Mouse (Mus musculus): ENCODE data around the gene Chsy1. TPM values are rescaled to one million over a fixed set of nuclear protein-coding genes. Genes with fewer than 3 reads are reported as not detected.

Gene Chsy1
- polyA plus RNA-seq, 1 experiment from 2014 or later, result 20.4 TPM

- Histone ChIP-seq H3K4me3 (ENCODE audit: low read depth, low read length) (no peak overlapping the region), H3K4me1 (ENCODE audit: control insufficient read depth, insufficient read depth, low read length) (peaks cover 4% of the 10 kb centered on the region; the same call in 1 of the 2 replicates), H3K27me3 (ENCODE audit: control insufficient read depth, insufficient read depth, low read length) (no peaks in the 10 kb centered on the region), H3K36me3 (ENCODE audit: control insufficient read depth, insufficient read depth, low read length) (no peaks in the 10 kb centered on the region), H3K4me2 (no peak overlapping the region), H3K27ac (ENCODE audit: low read depth, low read length) (no peak overlapping the region), H3K9ac (ENCODE audit: low read length) (no peak overlapping the region), H3K9me3 (ENCODE audit: control insufficient read depth, low read length) (no peaks in the 10 kb centered on the region)
- 83% methylated on average over 7 of the region's 7 CpGs for WGBS
- ATAC-seq (ENCODE audit: low FRiP score), result no peak
- no peak for DNase-seq (ENCODE audit: low spot score, missing footprints)
These were observed 107.7 kb downstream of the Chsy1 start for GRCm38 (mm10) chr7:66217011-66217410.

GRCm38 (mm10) chr7:66217531-66218094 is 108.3 kb downstream of the Chsy1 start:
- Histone ChIP-seq H3K9ac (ENCODE audit: low read length) (no peak overlapping the region), H3K36me3 (ENCODE audit: control insufficient read depth, insufficient read depth, low read length) (no peaks in the 10 kb centered on the region), H3K4me2 (no peak overlapping the region), H3K9me3 (ENCODE audit: control insufficient read depth, low read length) (no peaks in the 10 kb centered on the region), H3K4me1 (ENCODE audit: control insufficient read depth, insufficient read depth, low read length) (peaks cover 4% of the 10 kb centered on the region; the same call in 1 of the 2 replicates), H3K4me3 (ENCODE audit: low read depth, low read length) (no peak overlapping the region), H3K27ac (ENCODE audit: low read depth, low read length) (no peak overlapping the region), H3K27me3 (ENCODE audit: control insufficient read depth, insufficient read depth, low read length) (no peaks in the 10 kb centered on the region)
- ATAC-seq (ENCODE audit: low FRiP score) (no peak), DNase-seq (ENCODE audit: low spot score, missing footprints) (peak; percentile 72)
- 72% methylated on average over 7 of the region's 7 CpGs for WGBS

GRCm38 (mm10) chr7:66218193-66219014 is 109.1 kb downstream of the Chsy1 start:
- no peaks in the 10 kb centered on the region for H3K9me3 ChIP-seq (ENCODE audit: control insufficient read depth, low read length)
- H3K4me2 ChIP-seq, result no peak overlapping the region
- 36% methylated on average over 9 of the region's 9 CpGs for WGBS
- no peak overlapping the region for H3K4me3 ChIP-seq (ENCODE audit: low read depth, low read length)
- 0 out of 2 replicates have a peak overlapping the region, but pooled peaks have one; percentile 6 for H3K27ac ChIP-seq (ENCODE audit: low read depth, low read length)
- DNase-seq (ENCODE audit: low spot score, missing footprints), result peak; percentile 88
- no peaks in the 10 kb centered on the region for H3K36me3 ChIP-seq (ENCODE audit: control insufficient read depth, insufficient read depth, low read length)
- H3K4me1 ChIP-seq (ENCODE audit: control insufficient read depth, insufficient read depth, low read length), result peaks cover 7% of the 10 kb centered on the region
- H3K9ac ChIP-seq (ENCODE audit: low read length), result no peak overlapping the region
- no peak for ATAC-seq (ENCODE audit: low FRiP score)
- no peaks in the 10 kb centered on the region for H3K27me3 ChIP-seq (ENCODE audit: control insufficient read depth, insufficient read depth, low read length)

GRCm38 (mm10) chr7:66219028-66219793 is 109.9 kb downstream of the Chsy1 start:
- Histone ChIP-seq H3K4me2 (no peak overlapping the region), H3K9ac (ENCODE audit: low read length) (no peak overlapping the region), H3K4me3 (ENCODE audit: low read depth, low read length) (no peak overlapping the region), H3K27me3 (ENCODE audit: control insufficient read depth, insufficient read depth, low read length) (no peaks in the 10 kb centered on the region), H3K9me3 (ENCODE audit: control insufficient read depth, low read length) (no peaks in the 10 kb centered on the region), H3K4me1 (ENCODE audit: control insufficient read depth, insufficient read depth, low read length) (peaks cover 7% of the 10 kb centered on the region), H3K27ac (ENCODE audit: low read depth, low read length) (no peak overlapping the region), H3K36me3 (ENCODE audit: control insufficient read depth, insufficient read depth, low read length) (no peaks in the 10 kb centered on the region)
- ATAC-seq (ENCODE audit: low FRiP score) (no peak), DNase-seq (ENCODE audit: low spot score, missing footprints) (peak; percentile 8)
- WGBS, result 92% methylated on average over 4 of the region's 4 CpGs

- Histone ChIP-seq H3K9me3 (ENCODE audit: control insufficient read depth, low read length) (no peaks in the 10 kb centered on the region), H3K27me3 (ENCODE audit: control insufficient read depth, insufficient read depth, low read length) (no peaks in the 10 kb centered on the region), H3K4me3 (ENCODE audit: low read depth, low read length) (no peak overlapping the region), H3K4me1 (ENCODE audit: control insufficient read depth, insufficient read depth, low read length) (peaks cover 7% of the 10 kb centered on the region), H3K4me2 (no peak overlapping the region), H3K27ac (ENCODE audit: low read depth, low read length) (no peak overlapping the region), H3K36me3 (ENCODE audit: control insufficient read depth, insufficient read depth, low read length) (no peaks in the 10 kb centered on the region), H3K9ac (ENCODE audit: low read length) (no peak overlapping the region)
- ATAC-seq (ENCODE audit: low FRiP score), result no peak
- DNase-seq (ENCODE audit: low spot score, missing footprints), result no peak
- 81% methylated on average over 4 of the region's 4 CpGs for WGBS
These were observed 110.5 kb downstream of the Chsy1 start for GRCm38 (mm10) chr7:66219794-66220227.

- Histone ChIP-seq H3K27ac (ENCODE audit: low read depth, low read length) (no peak overlapping the region), H3K36me3 (ENCODE audit: control insufficient read depth, insufficient read depth, low read length) (no peaks in the 10 kb centered on the region), H3K9me3 (ENCODE audit: control insufficient read depth, low read length) (no peaks in the 10 kb centered on the region), H3K9ac (ENCODE audit: low read length) (no peak overlapping the region), H3K4me3 (ENCODE audit: low read depth, low read length) (no peak overlapping the region), H3K27me3 (ENCODE audit: control insufficient read depth, insufficient read depth, low read length) (no peaks in the 10 kb centered on the region), H3K4me1 (ENCODE audit: control insufficient read depth, insufficient read depth, low read length) (peaks cover 7% of the 10 kb centered on the region), H3K4me2 (no peak overlapping the region)
- 15% methylated on average over 8 of the region's 8 CpGs for WGBS
- peak; percentile 90 for DNase-seq (ENCODE audit: low spot score, missing footprints)
- 0 out of 2 replicates have a peak, but pooled peaks have one; percentile 38 for ATAC-seq (ENCODE audit: low FRiP score)
These were observed 113.3 kb downstream of the Chsy1 start for GRCm38 (mm10) chr7:66222621-66223091.

Other genes starting within 250 kb of the Chsy1 start
- 0.69 and 0.85 TPM in 2 replicates for gene Pcsk6, start 247.8 kb upstream of the Chsy1 start, polyA plus RNA-seq (2014; fragmentation: Nextera tagmentation; extraction: Ambion mirVana)
- not detected in 2 replicates for gene Gm45213, start 65.9 kb upstream of the Chsy1 start, polyA plus RNA-seq (2014; fragmentation: Nextera tagmentation; extraction: Ambion mirVana)
- gene Snrpa1, start 50.5 kb upstream of the Chsy1 start, polyA plus RNA-seq (2014; fragmentation: Nextera tagmentation; extraction: Ambion mirVana), result 230 and 247 TPM in 2 replicates
- 85.7 and 85.9 TPM in 2 replicates for gene Selenos, start 29.9 kb upstream of the Chsy1 start, polyA plus RNA-seq (2014; fragmentation: Nextera tagmentation; extraction: Ambion mirVana)